Comparison of ENCODE assay signal across 22 mouse cellular contexts in the genomic region with DNA sequence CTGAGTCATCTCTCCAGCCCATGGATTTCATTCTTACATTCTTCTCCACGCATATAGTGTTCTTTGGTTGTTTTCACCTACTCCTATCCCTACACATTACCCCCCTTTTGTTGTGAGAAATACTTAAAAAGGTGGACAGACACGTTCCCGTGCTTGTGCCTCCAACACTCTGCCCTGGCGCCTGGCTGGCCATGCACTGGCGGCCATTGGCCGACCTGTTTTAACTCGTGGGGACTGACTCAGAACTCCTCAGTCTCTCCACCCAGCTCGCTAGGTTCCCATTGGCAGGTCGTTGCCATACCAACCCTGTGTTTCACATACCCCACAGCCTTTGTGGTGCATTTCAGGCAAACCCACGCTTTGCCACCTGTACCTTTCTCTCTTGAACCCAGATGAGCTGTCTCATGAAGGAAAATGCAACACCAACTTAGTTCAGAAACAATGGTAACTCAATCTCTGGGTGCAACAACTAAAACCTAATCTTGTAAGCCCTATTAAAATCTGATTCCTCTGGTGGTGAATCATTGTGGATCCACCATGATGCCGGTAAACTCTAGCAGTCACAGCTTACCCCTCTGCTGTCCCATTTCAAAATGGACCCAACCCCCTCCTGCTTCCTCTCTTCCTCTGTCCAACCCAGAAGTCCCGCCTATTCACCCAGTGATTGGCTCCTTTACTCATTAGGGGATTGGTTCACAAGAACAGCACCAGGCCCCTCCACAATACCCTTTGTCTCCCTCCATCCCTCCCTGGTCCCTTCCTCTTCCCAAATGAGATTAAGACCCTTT. TPM values are rescaled to one million over a fixed set of nuclear protein-coding genes. Genes with fewer than 3 reads are reported as not detected.
DNase-seq lines count a peak whose midpoint lies in the region; ATAC-seq lines count a peak whose summit lies in the region.
"Had no signal": no experiment of that assay in that cellular context is flagged by ENCODE, and none has a peak within 500 bp of the region (broad histone marks: within the 10 kb centered on the region; RNA-seq: fewer than 3 reads in every experiment).

No protein-coding gene starts in this region.

- ATAC-seq in embryonic facial prominence, embryonic 14.5 days (ENCODE audit: low read depth) = peak; percentile 18; the same call in 1 of the 2 replicates
- ATAC-seq in midbrain, embryonic 11.5 days (ENCODE audit: low FRiP score) = no peak
- ATAC-seq: forebrain, embryonic 14.5 days; hindbrain, postnatal 0 days had no signal

- WGBS in embryonic facial prominence, embryonic 14.5 days = 84% methylated on average over 12 of the region's 12 CpGs
- 84% methylated on average over 12 of the region's 12 CpGs for WGBS in embryonic facial prominence, embryonic 10.5 days
- 87% methylated on average over 12 of the region's 12 CpGs for WGBS in midbrain, embryonic 10.5 days
- WGBS in midbrain, embryonic 11.5 days = 84% methylated on average over 12 of the region's 12 CpGs

- DNase-seq in embryonic facial prominence, embryonic 14.5 days (ENCODE audit: low spot score) = no peak
- no peak for DNase-seq in embryonic facial prominence, embryonic 10.5 days (ENCODE audit: low spot score)
- DNase-seq in midbrain, embryonic 10.5 days (ENCODE audit: low spot score) = no peak
- no peak for DNase-seq in midbrain, embryonic 11.5 days (ENCODE audit: low spot score, missing footprints)
- DNase-seq in 3134 (ENCODE audit: extremely low read depth, insufficient read length, low spot score) = peak; percentile 80
- DNase-seq in R1 (ENCODE audit: low read depth, low spot score) = peak; percentile 27
- no peak for DNase-seq in thymus, postnatal 25 days
- no peak for DNase-seq in left cerebral cortex, postnatal 10 days (ENCODE audit: extremely low spot score in 1 of 2, low spot score in 2 of 2)
- DNase-seq: adrenal gland, postnatal 14 days; cerebellum, adult 18-20 months; cerebellum, adult 9-11 months; cerebellum, postnatal 36 days; gastrocnemius, adult 2 months; gastrocnemius, postnatal 25 days; heart, adult 11 months; heart, postnatal 36 days had no signal

- no peak overlapping the region for H3K27ac ChIP-seq in embryonic facial prominence, embryonic 14.5 days (replicated peaks; ENCODE audit: low read depth, low read length)
- no peak overlapping the region for H3K27ac ChIP-seq in embryonic facial prominence, embryonic 10.5 days (replicated peaks)
- 0 out of 2 replicates have a peak overlapping the region, but pooled peaks have one; percentile 17 for H3K27ac ChIP-seq in midbrain, embryonic 10.5 days (replicated peaks)
- no peak overlapping the region for H3K27ac ChIP-seq in midbrain, embryonic 11.5 days (ENCODE audit: low read depth, low read length)
- H3K27ac ChIP-seq: embryonic facial prominence, embryonic 15.5 days; forebrain, embryonic 10.5 days; gastrocnemius, adult 2 months; heart, embryonic 13.5 days; hindbrain, postnatal 0 days had no signal

- intact Hi-C loops in left cerebral cortex, postnatal 10 days (cut with DNase I) = no loop called here

- H3K4me2 ChIP-seq in embryonic facial prominence, embryonic 14.5 days (ENCODE audit: low read depth, low read length) = no peak overlapping the region
- H3K4me2 ChIP-seq in midbrain, embryonic 11.5 days = no peak overlapping the region
- H3K4me2 ChIP-seq: embryonic facial prominence, embryonic 15.5 days; heart, embryonic 13.5 days had no signal

- H3K27me3 ChIP-seq in embryonic facial prominence, embryonic 14.5 days (replicated peaks; ENCODE audit: control insufficient read depth, insufficient read depth, low read length) = no peaks in the 10 kb centered on the region
- H3K27me3 ChIP-seq in embryonic facial prominence, embryonic 10.5 days (replicated peaks; ENCODE audit: low read depth, poor library complexity, severe bottlenecking) = no peaks in the 10 kb centered on the region
- no peaks in the 10 kb centered on the region for H3K27me3 ChIP-seq in midbrain, embryonic 10.5 days (ENCODE audit: low read depth, poor library complexity, severe bottlenecking)
- H3K27me3 ChIP-seq in midbrain, embryonic 11.5 days (ENCODE audit: control insufficient read depth, insufficient read depth, low read length) = no peaks in the 10 kb centered on the region
- H3K27me3 ChIP-seq: embryonic facial prominence, embryonic 15.5 days; heart, embryonic 13.5 days had no signal

- H3K4me1 ChIP-seq in embryonic facial prominence, embryonic 14.5 days (ENCODE audit: control insufficient read depth, insufficient read depth, low read length) = no peaks in the 10 kb centered on the region
- no peaks in the 10 kb centered on the region for H3K4me1 ChIP-seq in embryonic facial prominence, embryonic 10.5 days
- peaks cover 21% of the 10 kb centered on the region for H3K4me1 ChIP-seq in midbrain, embryonic 10.5 days
- no peaks in the 10 kb centered on the region; the same call in 1 of the 2 replicates for H3K4me1 ChIP-seq in midbrain, embryonic 11.5 days (ENCODE audit: control insufficient read depth, insufficient read depth, low read length)
- H3K4me1 ChIP-seq: embryonic facial prominence, embryonic 15.5 days had no signal

- H3K36me3 ChIP-seq in embryonic facial prominence, embryonic 14.5 days (ENCODE audit: control insufficient read depth, insufficient read depth, low read length) = no peaks in the 10 kb centered on the region
- H3K36me3 ChIP-seq in embryonic facial prominence, embryonic 10.5 days (replicated peaks) = peaks cover 30% of the 10 kb centered on the region
- H3K36me3 ChIP-seq in midbrain, embryonic 10.5 days = peaks cover 46% of the 10 kb centered on the region
- H3K36me3 ChIP-seq in midbrain, embryonic 11.5 days (ENCODE audit: control insufficient read depth, insufficient read depth, low read length) = no peaks in the 10 kb centered on the region
- H3K36me3 ChIP-seq: embryonic facial prominence, embryonic 15.5 days had no signal

- no peaks in the 10 kb centered on the region for H3K9me3 ChIP-seq in embryonic facial prominence, embryonic 14.5 days (ENCODE audit: control insufficient read depth, low read length)
- no peaks in the 10 kb centered on the region for H3K9me3 ChIP-seq in embryonic facial prominence, embryonic 10.5 days
- H3K9me3 ChIP-seq in midbrain, embryonic 10.5 days (replicated peaks) = no peaks in the 10 kb centered on the region
- H3K9me3 ChIP-seq in midbrain, embryonic 11.5 days (ENCODE audit: control insufficient read depth, low read length) = no peaks in the 10 kb centered on the region
- H3K9me3 ChIP-seq: embryonic facial prominence, embryonic 15.5 days; forebrain, embryonic 10.5 days; heart, embryonic 13.5 days had no signal

- H3K4me3 ChIP-seq in embryonic facial prominence, embryonic 14.5 days (ENCODE audit: low read depth, low read length) = no peak overlapping the region
- H3K4me3 ChIP-seq in embryonic facial prominence, embryonic 10.5 days = no peak overlapping the region
- H3K4me3 ChIP-seq in midbrain, embryonic 10.5 days = no peak overlapping the region
- H3K4me3 ChIP-seq in midbrain, embryonic 11.5 days (ENCODE audit: low read depth, low read length) = no peak overlapping the region
- H3K4me3 ChIP-seq: embryonic facial prominence, embryonic 15.5 days; erythroblast, embryonic 14.5 days; forebrain, embryonic 10.5 days; gastrocnemius, adult 2 months; heart, embryonic 13.5 days had no signal

- H3K9ac ChIP-seq in embryonic facial prominence, embryonic 14.5 days (ENCODE audit: low read depth, low read length) = no peak overlapping the region
- H3K9ac ChIP-seq in midbrain, embryonic 11.5 days (ENCODE audit: low read length) = no peak overlapping the region
- H3K9ac ChIP-seq: embryonic facial prominence, embryonic 15.5 days; heart, embryonic 13.5 days had no signal

RNA-seq across cellular contexts. Expression of gene Klhl7, which starts 11.9 kb away (rescaled TPM):
- polyA plus RNA-seq in embryonic facial prominence, embryonic 14.5 days (2014; fragmentation: Nextera tagmentation; extraction: Ambion mirVana) = 53.2 and 60.6 TPM in 2 replicates
- polyA plus RNA-seq in embryonic facial prominence, embryonic 10.5 days (2016; fragmentation: Nextera tagmentation; extraction: Ambion mirVana) = 61.2 and 64.4 TPM in 2 replicates
- 70.6 and 84.1 TPM in 2 replicates for polyA plus RNA-seq in midbrain, embryonic 10.5 days (2016; fragmentation: Nextera tagmentation; extraction: Ambion mirVana)
- 116 and 123 TPM in 2 replicates for polyA plus RNA-seq in midbrain, embryonic 11.5 days (2014; fragmentation: Nextera tagmentation; extraction: Ambion mirVana)
- 100 to 1,000 TPM; 124 to 125 TPM for total RNA-seq in left cerebral cortex, postnatal 10 days (2021)

RNA-seq across cellular contexts. Expression of gene Nupl2, which starts 52.5 kb away (rescaled TPM):
- 11.2 and 15.3 TPM in 2 replicates for polyA plus RNA-seq in embryonic facial prominence, embryonic 14.5 days (2014; fragmentation: Nextera tagmentation; extraction: Ambion mirVana)
- 18.8 and 21.0 TPM in 2 replicates for polyA plus RNA-seq in embryonic facial prominence, embryonic 10.5 days (2016; fragmentation: Nextera tagmentation; extraction: Ambion mirVana)
- polyA plus RNA-seq in midbrain, embryonic 10.5 days (2016; fragmentation: Nextera tagmentation; extraction: Ambion mirVana) = 19.8 and 21.9 TPM in 2 replicates
- polyA plus RNA-seq in midbrain, embryonic 11.5 days (2014; fragmentation: Nextera tagmentation; extraction: Ambion mirVana) = 18.3 and 20.6 TPM in 2 replicates
- 10 to 100 TPM; 11.2 to 11.8 TPM for total RNA-seq in left cerebral cortex, postnatal 10 days (2021)

Comparison
In these comparisons a context has a peak if more than half of its experiments do, and no peak if none do; other contexts are left out.
1. DNase-seq: peak in 3134 (single experiment) and R1 (single experiment); none in embryonic facial prominence, embryonic 14.5 days (single experiment), embryonic facial prominence, embryonic 10.5 days (single experiment), midbrain, embryonic 10.5 days (single experiment), midbrain, embryonic 11.5 days (single experiment), thymus, postnatal 25 days (single experiment) and left cerebral cortex, postnatal 10 days (0 of 2).